17 mouse cellular contexts compared by ENCODE assay signal in genomic region chr15:86093236-86093635, GRCm38 (mm10). TPM values are rescaled to one million over a fixed set of nuclear protein-coding genes. Genes with fewer than 3 reads are reported as not detected.
A peak's percentile ranks its signal among the peaks of the same experiment; 100 is the strongest.
DNase-seq lines count a peak whose midpoint lies in the region; ATAC-seq and TF ChIP-seq lines count a peak whose summit lies in the region.
"Had no signal": no experiment of that assay in that cellular context is flagged by ENCODE, and none has a peak within 500 bp of the region (broad histone marks: within the 10 kb centered on the region; RNA-seq: fewer than 3 reads in every experiment).

No protein-coding gene starts in this region.

- H3K4me1 ChIP-seq in lung, embryonic 16.5 days (replicated peaks; ENCODE audit: control insufficient read depth, insufficient read depth, low read length) = peaks cover 29% of the 10 kb centered on the region
- peaks cover 17% of the 10 kb centered on the region for H3K4me1 ChIP-seq in stomach, postnatal 0 days (replicated peaks; ENCODE audit: control insufficient read depth, insufficient read depth)
- H3K4me1 ChIP-seq in hindbrain, embryonic 10.5 days (replicated peaks) = peaks cover 40% of the 10 kb centered on the region

- H3K27ac ChIP-seq in lung, embryonic 16.5 days (ENCODE audit: low read length) = peak overlapping the region; percentile 28; the same call in 1 of the 2 replicates
- peak overlapping the region; percentile 70; the same call in 1 of the 2 replicates for H3K27ac ChIP-seq in stomach, postnatal 0 days (replicated peaks)
- no peak overlapping the region for H3K27ac ChIP-seq in hindbrain, embryonic 10.5 days
- H3K27ac ChIP-seq: forebrain, embryonic 13.5 days; hindbrain, embryonic 12.5 days; liver, embryonic 14.5 days had no signal

- H3K9ac ChIP-seq in lung, embryonic 16.5 days (ENCODE audit: low read length) = no peak overlapping the region
- H3K9ac ChIP-seq in stomach, postnatal 0 days (ENCODE audit: low read length) = no peak overlapping the region
- H3K9ac ChIP-seq: forebrain, embryonic 13.5 days; hindbrain, embryonic 12.5 days; liver, embryonic 14.5 days had no signal

- H3K4me2 ChIP-seq in lung, embryonic 16.5 days (ENCODE audit: low read depth, low read length) = no peak overlapping the region
- no peak overlapping the region for H3K4me2 ChIP-seq in stomach, postnatal 0 days (replicated peaks; ENCODE audit: low read depth)
- H3K4me2 ChIP-seq: forebrain, embryonic 13.5 days; hindbrain, embryonic 12.5 days; midbrain, embryonic 11.5 days had no signal

- H3K4me3 ChIP-seq in lung, embryonic 16.5 days (ENCODE audit: low read length) = no peak overlapping the region
- no peak overlapping the region for H3K4me3 ChIP-seq in stomach, postnatal 0 days (ENCODE audit: low read depth, low read length)
- no peak overlapping the region for H3K4me3 ChIP-seq in hindbrain, embryonic 10.5 days
- H3K4me3 ChIP-seq: forebrain, embryonic 13.5 days; hindbrain, embryonic 12.5 days; myocyte had no signal

- H3K9me3 ChIP-seq in lung, embryonic 16.5 days (ENCODE audit: control insufficient read depth, low read length) = no peaks in the 10 kb centered on the region
- no peaks in the 10 kb centered on the region for H3K9me3 ChIP-seq in stomach, postnatal 0 days (ENCODE audit: control insufficient read depth, low read length)
- H3K9me3 ChIP-seq in hindbrain, embryonic 10.5 days = no peaks in the 10 kb centered on the region
- H3K9me3 ChIP-seq: forebrain, embryonic 13.5 days; hindbrain, embryonic 12.5 days had no signal

- no peaks in the 10 kb centered on the region for H3K36me3 ChIP-seq in lung, embryonic 16.5 days (ENCODE audit: control insufficient read depth, insufficient read depth, low read length)
- no peaks in the 10 kb centered on the region for H3K36me3 ChIP-seq in stomach, postnatal 0 days (ENCODE audit: control insufficient read depth, insufficient read depth, low read length)
- H3K36me3 ChIP-seq in hindbrain, embryonic 10.5 days = peaks cover 26% of the 10 kb centered on the region

- intact Hi-C loops in heart, postnatal 25 days (cut with DNase I) = no loop called here
- intact Hi-C loops in left cerebral cortex, postnatal 25 days (cut with DNase I) = no loop called here

- no peak for ATAC-seq in lung, embryonic 16.5 days (ENCODE audit: low read depth)
- no peak for ATAC-seq in stomach, postnatal 0 days (ENCODE audit: low FRiP score, low TSS enrichment)
- ATAC-seq: forebrain, embryonic 13.5 days had no signal

- no peak for TF ChIP-seq EP300 in stomach, postnatal 0 days (optimal IDR thresholded peaks at IDR 0.05)

- WGBS in lung, embryonic 16.5 days = 94% methylated on average over 1 of the region's 1 CpGs
- WGBS in stomach, postnatal 0 days = 38% methylated on average over 1 of the region's 1 CpGs
- 93% methylated on average over 1 of the region's 1 CpGs for WGBS in hindbrain, embryonic 10.5 days

- TF ChIP-seq CTCF in stomach, postnatal 0 days (IDR thresholded peaks at IDR 0.05; ENCODE audit: low read depth) = no peak

- no peaks in the 10 kb centered on the region for H3K27me3 ChIP-seq in lung, embryonic 16.5 days (ENCODE audit: control insufficient read depth, insufficient read depth, low read depth, low read length)
- H3K27me3 ChIP-seq in stomach, postnatal 0 days (ENCODE audit: control insufficient read depth, insufficient read depth, low read length) = no peaks in the 10 kb centered on the region
- H3K27me3 ChIP-seq in hindbrain, embryonic 10.5 days (ENCODE audit: insufficient read depth, poor library complexity, severe bottlenecking) = no peaks in the 10 kb centered on the region
- H3K27me3 ChIP-seq: forebrain, embryonic 13.5 days; hindbrain, embryonic 12.5 days had no signal

- peak; percentile 74 for DNase-seq in heart, adult 8-10 months (ENCODE audit: low spot score)
- DNase-seq in heart, postnatal 4 days = no peak
- DNase-seq in lung, postnatal 14 days = no peak
- DNase-seq in heart, postnatal 25 days (ENCODE audit: low spot score) = peak; percentile 34
- DNase-seq in stomach, postnatal 0 days (ENCODE audit: low spot score) = no peak
- DNase-seq in left cerebral cortex, postnatal 25 days (ENCODE audit: low spot score in 2 of 2) = no peak
- DNase-seq in hindbrain, embryonic 10.5 days (ENCODE audit: low spot score) = no peak
- DNase-seq: cerebellum, adult 8-10 months; gastrocnemius, postnatal 25 days; right cerebral cortex, postnatal 14 days; thymus, postnatal 36 days had no signal

RNA-seq across cellular contexts. Expression of gene Gramd4, which starts 35.7 kb away (rescaled TPM):
- 10 to 100 TPM; 26.1 to 31.8 (median 27.3) TPM for total RNA-seq in heart, adult 8-10 months (2022)
- 10 to 100 TPM; 30.1 to 33.6 TPM for total RNA-seq in heart, postnatal 4 days (2021)
- 9.2 and 11.2 TPM in 2 replicates for polyA plus RNA-seq in lung, embryonic 16.5 days (2015; fragmentation: Nextera tagmentation; extraction: Ambion mirVana)
- 10 to 100 TPM; 30.4 to 34.7 TPM for total RNA-seq in heart, postnatal 25 days (2021)
- 11.1 and 11.4 TPM in 2 replicates for polyA plus RNA-seq in stomach, postnatal 0 days (2015; fragmentation: Nextera tagmentation; extraction: Ambion mirVana)
- 10 to 100 TPM; 42.0 to 47.6 TPM for total RNA-seq in left cerebral cortex, postnatal 25 days (2021)
- polyA plus RNA-seq in hindbrain, embryonic 10.5 days (2016; fragmentation: Nextera tagmentation; extraction: Ambion mirVana) = 16.6 and 18.0 TPM in 2 replicates

RNA-seq across cellular contexts. Expression of gene Celsr1, which starts 59.7 kb away (rescaled TPM):
- 1 to 10 TPM; 3.2 to 7.3 (median 4.5) TPM for total RNA-seq in heart, adult 8-10 months (2022)
- total RNA-seq in heart, postnatal 4 days (2021) = 10 to 100 TPM; 20.0 to 21.3 TPM
- polyA plus RNA-seq in lung, embryonic 16.5 days (2015; fragmentation: Nextera tagmentation; extraction: Ambion mirVana) = 3.5 and 3.6 TPM in 2 replicates
- total RNA-seq in heart, postnatal 25 days (2021) = 1 to 10 TPM; 6.6 to 7.2 TPM
- polyA plus RNA-seq in stomach, postnatal 0 days (2015; fragmentation: Nextera tagmentation; extraction: Ambion mirVana) = 2.0 and 2.2 TPM in 2 replicates
- total RNA-seq in left cerebral cortex, postnatal 25 days (2021) = 1 to 10 TPM; 3.1 to 3.9 TPM
- 3.4 and 3.6 TPM in 2 replicates for polyA plus RNA-seq in hindbrain, embryonic 10.5 days (2016; fragmentation: Nextera tagmentation; extraction: Ambion mirVana)

Comparison
In these comparisons a context has a peak if more than half of its experiments do, and no peak if none do; other contexts are left out.
1. DNase-seq: peak in heart, adult 8-10 months (single experiment) and heart, postnatal 25 days (single experiment); none in heart, postnatal 4 days (single experiment), lung, postnatal 14 days (single experiment), stomach, postnatal 0 days (single experiment), left cerebral cortex, postnatal 25 days (0 of 2) and hindbrain, embryonic 10.5 days (single experiment).